Mouse (Mus musculus) CH12.LX (cell line): ENCODE results near the gene Vps53. TPM values are rescaled to one million over a fixed set of nuclear protein-coding genes. Genes with fewer than 3 reads are reported as not detected.

ENCODE experiments used
- DNase-seq: peaks from one replicate; pipeline ENCODE4 v3.0.0-alpha.2; 2013; ENCODE audit errors: extremely low read depth
- H3K27ac ChIP-seq: 2 replicates; pipeline ENCODE4 v1.5.1; 2012; ENCODE audit warnings: low read depth, mild to moderate bottlenecking, control low read depth, moderate library complexity; ENCODE audit not compliant: insufficient read depth
- H3K27me3 ChIP-seq: replicated peaks from 2 replicates; pipeline ENCODE3; 2012; ENCODE audit warnings: inconsistent platforms
- H3K36me3 ChIP-seq, 2 experiments: replicated peaks in 1 of 2; 2 replicates each; pipeline versions ENCODE3 to v1.6.1; 2012; ENCODE audit warnings: inconsistent platforms in 1 of 2, low read length in 1 of 2, mild to moderate bottlenecking in 1 of 2, mixed read lengths in 1 of 2, moderate library complexity in 1 of 2; ENCODE audit not compliant: control insufficient read depth in 1 of 2, insufficient read depth in 1 of 2
- H3K4me1 ChIP-seq, 2 experiments: 2 replicates each; pipeline ENCODE4 v1.6.1; 2012; ENCODE audit warnings: inconsistent platforms in 1 of 2, moderate library complexity in 1 of 2; ENCODE audit not compliant: insufficient read depth in 2 of 2, control insufficient read depth in 1 of 2
- H3K4me2 ChIP-seq: 2 replicates; pipeline ENCODE4 v1.6.1; 2012; ENCODE audit warnings: low read depth, mild to moderate bottlenecking, control low read depth; ENCODE audit not compliant: poor library complexity, insufficient read depth, severe bottlenecking
- H3K4me3 ChIP-seq, 3 experiments: fragments of 150-350 bp in 1 of 3; sonication (generic) in 1 of 3; replicated peaks in 1 of 3; 2 replicates each; pipeline versions ENCODE3 to v1.5.1; 2011 to 2012; ENCODE audit warnings: low read depth in 2 of 3, low read length in 2 of 3, mild to moderate bottlenecking in 2 of 3, moderate library complexity in 2 of 3, control low read depth in 1 of 3, improper control_type of control experiment in 1 of 3, inconsistent platforms in 1 of 3, mixed read lengths in 1 of 3; ENCODE audit not compliant: poor library complexity in 1 of 3
- H3K79me2 ChIP-seq: replicated peaks from 2 replicates; pipeline ENCODE4 v1.6.1; 2012; ENCODE audit warnings: mild to moderate bottlenecking, moderate library complexity; ENCODE audit not compliant: control insufficient read depth, poor library complexity, insufficient read depth, severe bottlenecking; ENCODE audit errors: extremely low read depth
- H3K9ac ChIP-seq: 2 replicates; pipeline ENCODE4 v1.6.1; 2012; ENCODE audit warnings: low read depth, mild to moderate bottlenecking, control low read depth, moderate library complexity; ENCODE audit not compliant: insufficient read depth
- H3K9me3 ChIP-seq: replicated peaks from 2 replicates; pipeline ENCODE3; 2012; ENCODE audit warnings: low read length, inconsistent platforms, mixed read lengths
- BHLHE40 ChIP-seq: IDR thresholded peaks from 2 replicates; pipeline ENCODE4 v1.6.1; 2011; ENCODE audit warnings: mild to moderate bottlenecking, low read depth, low read length, improper control_type of control experiment
- CHD1 ChIP-seq: IDR thresholded peaks from 2 replicates; pipeline ENCODE4 v1.6.1; 2012; ENCODE audit warnings: low read depth, low read length, improper control_type of control experiment, inconsistent platforms
- CHD2 ChIP-seq: IDR thresholded peaks from 2 replicates; pipeline ENCODE4 v1.6.1; 2011; ENCODE audit warnings: low read length, improper control_type of control experiment
- E2F4 ChIP-seq: IDR thresholded peaks from 2 replicates; pipeline ENCODE4 v1.6.1; 2011; ENCODE audit warnings: low read depth, low read length, improper control_type of control experiment; ENCODE audit not compliant: insufficient replicate concordance
- ELF1 ChIP-seq: IDR thresholded peaks from 2 replicates; pipeline ENCODE4 v1.6.1; 2014; ENCODE audit warnings: low read depth, mild to moderate bottlenecking, inconsistent platforms, low read length, improper control_type of control experiment
- EP300 ChIP-seq: IDR thresholded peaks from 2 replicates; pipeline ENCODE4 v1.6.1; 2011; ENCODE audit warnings: low read length, improper control_type of control experiment
- HCFC1 ChIP-seq: IDR thresholded peaks from 2 replicates; pipeline ENCODE4 v1.6.1; 2012; ENCODE audit warnings: low read depth, mild to moderate bottlenecking, inconsistent platforms, low read length, improper control_type of control experiment
- JUND ChIP-seq: conservative IDR thresholded peaks from 2 replicates; pipeline ENCODE4 v1.6.1; 2011; ENCODE audit warnings: low read depth, low read length, improper control_type of control experiment
- MAZ ChIP-seq: IDR thresholded peaks from 2 replicates; pipeline ENCODE4 v1.6.1; 2012; ENCODE audit warnings: low read depth, mild to moderate bottlenecking, inconsistent platforms, low read length, improper control_type of control experiment, moderate library complexity
- MXI1 ChIP-seq: IDR thresholded peaks from 2 replicates; pipeline ENCODE4 v1.6.1; 2011; ENCODE audit warnings: mild to moderate bottlenecking, low read depth, low read length, improper control_type of control experiment
- PAX5 ChIP-seq: IDR thresholded peaks from 2 replicates; pipeline ENCODE4 v1.6.1; 2012; ENCODE audit warnings: low read length, inconsistent platforms, mixed read lengths
- POLR2A ChIP-seq: IDR thresholded peaks from 2 replicates; pipeline ENCODE4 v1.6.1; 2011; ENCODE audit warnings: low read depth, mild to moderate bottlenecking, improper control_type of control experiment, low read length
- SIN3A ChIP-seq: IDR thresholded peaks from 2 replicates; pipeline ENCODE4 v1.6.1; 2012; ENCODE audit warnings: low read length, improper control_type of control experiment, inconsistent platforms
- SMC3 ChIP-seq: IDR thresholded peaks from 2 replicates; pipeline ENCODE4 v1.6.1; 2011; ENCODE audit warnings: low read depth, low read length, improper control_type of control experiment
- TCF12 ChIP-seq: IDR thresholded peaks from 2 replicates; pipeline ENCODE4 v1.6.1; 2014; ENCODE audit warnings: low read depth, mild to moderate bottlenecking, inconsistent platforms, low read length, improper control_type of control experiment
- ZC3H11A ChIP-seq: IDR thresholded peaks from 2 replicates; pipeline ENCODE4 v1.6.1; 2012; ENCODE audit warnings: low read depth, mild to moderate bottlenecking, inconsistent platforms, low read length, improper control_type of control experiment
- ZKSCAN1 ChIP-seq: IDR thresholded peaks from 2 replicates; pipeline ENCODE4 v1.6.1; 2012; ENCODE audit warnings: low read depth, inconsistent platforms, low read length, improper control_type of control experiment, borderline replicate concordance
- ZNF384 ChIP-seq: IDR thresholded peaks from 2 replicates; pipeline ENCODE4 v1.6.1; 2012; ENCODE audit warnings: low read depth, low read length, improper control_type of control experiment, inconsistent platforms
- dilution Hi-C: fragments of 300-500 bp; cut with MboI; formaldehyde crosslinking; loops from 2 replicates; pipeline ENCODE4 v1.14.3; 2020; ENCODE audit warnings: low sequenced_read_pairs; ENCODE audit not compliant: extremely low pct_unique_long_range_greater_than_20kb, extremely low pct_ligation_motif_present
- in situ Hi-C: fragments of 300-500 bp; cut with MboI; formaldehyde crosslinking; loops from 3 replicates; pipeline ENCODE4 v1.14.3; 2019; ENCODE audit warnings: low sequenced_read_pairs, low pct_ligation_motif_present, low pct_unique_long_range_greater_than_20kb, mixed read lengths
- polyA plus RNA-seq: library from polyadenylated mRNA; unstranded; fragments of >175 nt; gene quantifications from 2 replicates; pipeline ENCODE4 v1.2.1, GENCODE M21; 2012; ENCODE audit warnings: low read depth; ENCODE audit not compliant: insufficient read length
- total RNA-seq, 2 experiments: library from RNA; depleted of rRNA; stranded (reverse); fragments of 300-350 nt in 1 of 2; fragments of >200 nt in 1 of 2; gene quantifications; 2 replicates each; pipeline ENCODE4 v1.2.3; 2012 to 2014

Gene Vps53
- total and polyA plus RNA-seq, 3 experiments = 56.1 to 70.7 (median 62.2) TPM

DNA sequence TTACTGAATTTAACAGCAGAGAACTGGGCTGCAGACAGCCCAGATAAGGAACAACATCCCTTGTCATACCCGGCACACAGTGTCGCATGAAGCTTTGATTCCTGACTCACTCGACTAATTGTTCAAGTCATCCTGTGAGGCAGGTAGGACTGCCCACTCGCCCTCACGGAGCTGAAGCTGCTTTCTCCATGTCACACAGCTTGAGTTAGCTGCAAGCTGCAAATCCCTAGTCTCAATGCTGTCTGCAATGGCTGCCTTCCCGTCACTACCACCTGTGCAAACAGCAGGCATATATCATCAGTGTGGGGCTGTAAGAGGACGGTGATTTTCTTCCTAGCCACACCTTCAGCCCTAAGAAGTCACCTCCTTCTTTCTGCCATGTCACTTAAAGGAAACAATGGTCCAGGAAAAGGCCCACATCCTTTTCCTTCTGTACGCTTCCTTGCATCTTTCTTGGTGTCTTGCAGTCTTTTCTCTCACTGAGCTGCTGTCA is 17.6 kb upstream of the Vps53 start:
- Histone ChIP-seq H3K27ac (no peak overlapping the region), H3K27me3 (peaks cover 17% of the 10 kb centered on the region), H3K4me3 (no peak overlapping the region), H3K36me3 (no peaks in the 10 kb centered on the region), H3K9me3 (no peaks in the 10 kb centered on the region), H3K79me2 (no peaks in the 10 kb centered on the region)
- TF ChIP-seq JUND (no peak), SIN3A (no peak), MAZ (no peak), HCFC1 (no peak), POLR2A (no peak), BHLHE40 (no peak), TCF12 (no peak), EP300 (no peak), CHD2 (no peak), ZC3H11A (no peak), CHD1 (no peak), ZNF384 (no peak), MXI1 (no peak), PAX5 (no peak), E2F4 (no peak), SMC3 (no peak)
- TF ChIP-seq, all 38 proteins: peak for 0
- H3K4me1 ChIP-seq = peaks cover 4 to 6% of the 10 kb centered on the region in 2 experiments; a peak in 3 of 4 replicates
- no peak overlapping the region for H3K4me2 ChIP-seq
- H3K9ac ChIP-seq = no peak overlapping the region
- dilution Hi-C loops = no loop called here
- DNase-seq = no peak
- in situ Hi-C loops = no loop called here

DNA sequence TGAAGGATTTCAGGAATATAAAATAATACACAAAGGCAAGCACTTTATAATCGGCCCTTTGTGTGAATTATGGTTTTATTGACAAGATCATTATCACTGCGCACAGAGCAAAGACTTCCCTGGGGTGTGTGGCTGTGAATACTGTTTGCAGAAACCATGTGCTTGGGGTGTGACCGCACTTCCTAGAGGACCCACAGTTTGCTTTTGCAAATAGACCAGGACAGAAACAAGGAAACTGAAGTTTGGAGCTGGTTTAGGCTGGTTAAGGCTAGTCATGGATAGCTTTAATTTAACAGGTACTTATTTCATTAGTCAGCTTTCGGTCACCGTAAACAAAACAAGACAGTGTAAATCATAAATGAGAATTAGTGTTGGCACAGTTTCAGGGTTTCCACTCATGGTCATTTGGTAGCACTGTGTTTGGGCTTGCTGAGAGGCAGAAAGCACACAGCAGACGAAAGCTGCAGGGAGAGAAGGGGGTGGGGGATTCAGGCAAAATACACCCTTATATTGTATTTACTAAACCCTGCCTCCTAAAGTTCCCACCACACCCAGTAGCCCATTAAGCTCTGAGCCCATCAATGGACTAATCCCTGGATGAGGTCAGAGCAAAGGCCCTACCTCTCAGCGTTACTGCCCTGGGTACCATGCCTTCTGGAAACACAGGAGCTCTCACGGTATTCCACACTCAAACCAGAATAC is 17.0 kb upstream of the Vps53 start:
- DNase-seq = no peak
- Histone ChIP-seq H3K27me3 (peaks cover 12% of the 10 kb centered on the region), H3K4me3 (no peak overlapping the region), H3K36me3 (no peaks in the 10 kb centered on the region), H3K9ac (no peak overlapping the region), H3K4me1 (peaks cover 2 to 4% of the 10 kb centered on the region in 2 experiments; a peak in 3 of 4 replicates), H3K4me2 (no peak overlapping the region), H3K79me2 (no peaks in the 10 kb centered on the region), H3K27ac (no peak overlapping the region), H3K9me3 (no peaks in the 10 kb centered on the region)
- in situ Hi-C loops (no loop called here), dilution Hi-C loops (no loop called here)
- TF ChIP-seq POLR2A (no peak), ZKSCAN1 (no peak), ELF1 (no peak)
